Mouse (Mus musculus) hindbrain, embryonic 16.5 days (tissue): ENCODE measurements at regions not wholly inside any gene's neighbourhood (a gene's known extent, or its start where the extent isn't known, plus 50 kb on each side); places are given as distances from the start of the nearest gene placed in this dataset.
"Not testable (repeated sequence)": the region's sequence is repeated elsewhere in the genome, so short reads cannot be mapped to it uniquely, and the experiment has no call there.

ENCODE experiments used
- ATAC-seq: fragments of 200-750 bp; cut with Nextera tagmentation; 2 replicates; pipeline ENCODE4 v1.8.0; 2017; ENCODE audit warnings: moderate TSS enrichment, moderate library complexity
- H3K27ac ChIP-seq: fragments of 300-500 bp; sonication (generic); 2 replicates; pipeline ENCODE4 v1.5.1; 2014; ENCODE audit warnings: low read depth, mild to moderate bottlenecking, control low read depth, low read length, moderate library complexity
- H3K27me3 ChIP-seq: fragments of 300-500 bp; sonication (generic); replicated peaks from 2 replicates; pipeline ENCODE4 v1.6.1; 2014; ENCODE audit warnings: low read length; ENCODE audit not compliant: control insufficient read depth, insufficient read depth
- H3K36me3 ChIP-seq: fragments of 300-500 bp; sonication (generic); 2 replicates; pipeline ENCODE4 v1.6.1; 2014; ENCODE audit warnings: mild to moderate bottlenecking, low read length, moderate library complexity, mixed read lengths; ENCODE audit not compliant: control insufficient read depth, insufficient read depth
- H3K4me1 ChIP-seq: fragments of 300-500 bp; sonication (generic); 2 replicates; pipeline ENCODE4 v1.6.1; 2014; ENCODE audit warnings: low read depth, low read length; ENCODE audit not compliant: control insufficient read depth, insufficient read depth
- H3K4me2 ChIP-seq: fragments of 300-500 bp; sonication (generic); 2 replicates; pipeline ENCODE4 v1.6.1; 2014; ENCODE audit warnings: mild to moderate bottlenecking, low read length, control low read depth, moderate library complexity
- H3K4me3 ChIP-seq: fragments of 300-500 bp; sonication (generic); 2 replicates; pipeline ENCODE4 v1.5.1; 2014; ENCODE audit warnings: mild to moderate bottlenecking, low read length, control low read depth, moderate library complexity
- H3K9ac ChIP-seq: fragments of 300-500 bp; sonication (generic); 2 replicates; pipeline ENCODE4 v1.6.1; 2014; ENCODE audit warnings: low read depth, mild to moderate bottlenecking, control low read depth, low read length, moderate library complexity
- H3K9me3 ChIP-seq: fragments of 300-500 bp; sonication (generic); 2 replicates; pipeline ENCODE4 v1.6.1; 2014; ENCODE audit warnings: mild to moderate bottlenecking, low read length, moderate library complexity; ENCODE audit not compliant: control insufficient read depth
- WGBS: fragments of 180-500 bp; shearing (Covaris S2); extraction: QIAGEN DNeasy Blood & Tissue Kit; methylation state at CpG from one replicate; pipeline ENCODE4 v1.1.7; 2014; 5-methylcytosine and 5-hydroxymethylcytosine counted together

DNA sequence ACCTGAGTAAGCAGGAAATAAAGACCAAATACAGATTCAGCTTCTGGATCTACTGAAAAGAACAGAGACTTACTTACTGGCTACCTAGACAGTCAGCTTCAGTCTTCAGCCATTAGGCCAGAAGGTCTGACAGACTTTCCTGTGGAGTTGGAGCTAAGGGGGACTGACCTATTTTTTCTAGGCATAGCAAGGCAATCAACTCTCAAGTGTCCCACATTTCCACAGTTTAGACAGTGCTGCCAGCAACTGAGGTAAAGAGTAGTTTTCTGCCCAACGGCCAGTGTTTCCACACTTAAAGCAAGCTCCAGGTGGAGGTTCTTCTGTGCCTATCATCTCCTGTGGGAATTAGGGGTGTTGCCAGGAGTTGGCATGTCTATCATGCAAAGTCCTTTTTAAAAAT, 111.3 kb upstream of the Ppp6c start:
- Histone ChIP-seq H3K27ac (no peak overlapping the region), H3K9ac (no peak overlapping the region), H3K4me1 (no peaks in the 10 kb centered on the region), H3K27me3 (no peaks in the 10 kb centered on the region), H3K9me3 (no peaks in the 10 kb centered on the region), H3K4me2 (no peak overlapping the region), H3K4me3 (no peak overlapping the region), H3K36me3 (no peaks in the 10 kb centered on the region)
- no peak for ATAC-seq
- 83% methylated on average over 1 of the region's 1 CpGs for WGBS

DNA sequence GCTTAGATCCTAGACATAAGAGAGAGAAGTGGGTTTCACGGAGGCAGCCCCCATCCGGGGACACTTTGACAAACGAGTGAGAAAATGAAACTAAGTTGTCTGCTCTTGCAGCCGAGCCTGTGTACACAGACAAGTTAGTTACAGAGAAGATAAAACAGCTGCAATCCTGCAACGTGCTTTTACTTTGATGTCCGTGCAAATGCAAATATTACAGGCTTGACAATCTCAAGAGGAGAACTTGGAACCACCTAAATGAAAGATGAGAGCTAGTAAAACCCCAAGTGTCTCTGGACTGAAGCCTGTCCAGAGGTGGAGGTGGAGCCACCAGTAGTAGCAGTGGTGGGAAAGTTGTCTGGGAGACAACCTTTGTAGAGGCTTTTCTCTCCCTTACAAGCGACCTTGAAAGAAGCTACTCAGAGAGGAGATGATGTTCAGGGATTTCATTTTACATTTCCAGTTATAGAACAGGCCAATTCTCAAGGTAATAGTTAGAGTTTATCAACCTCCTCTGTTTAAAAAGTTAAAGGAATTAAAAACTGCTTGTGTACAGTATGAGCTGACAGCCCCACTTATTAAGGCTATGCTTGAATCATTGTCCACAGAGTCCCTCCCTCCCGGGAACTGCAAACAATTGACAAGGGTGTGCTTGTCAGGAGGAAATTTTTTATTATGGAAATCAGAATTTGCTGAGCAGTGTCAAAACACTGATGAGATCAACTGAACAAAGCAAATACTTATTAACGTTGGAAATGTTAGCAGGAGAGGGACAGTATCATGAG, 99.7 kb upstream of the Ppp6c start:
- Histone ChIP-seq H3K4me3 (no peak overlapping the region), H3K27me3 (no peaks in the 10 kb centered on the region), H3K4me2 (no peak overlapping the region; the same call in 1 of the 2 replicates), H3K9me3 (no peaks in the 10 kb centered on the region), H3K36me3 (no peaks in the 10 kb centered on the region), H3K4me1 (no peaks in the 10 kb centered on the region), H3K27ac (no peak overlapping the region), H3K9ac (no peak overlapping the region)
- WGBS, result 52% methylated on average over 9 of the region's 9 CpGs
- ATAC-seq, result no peak

DNA sequence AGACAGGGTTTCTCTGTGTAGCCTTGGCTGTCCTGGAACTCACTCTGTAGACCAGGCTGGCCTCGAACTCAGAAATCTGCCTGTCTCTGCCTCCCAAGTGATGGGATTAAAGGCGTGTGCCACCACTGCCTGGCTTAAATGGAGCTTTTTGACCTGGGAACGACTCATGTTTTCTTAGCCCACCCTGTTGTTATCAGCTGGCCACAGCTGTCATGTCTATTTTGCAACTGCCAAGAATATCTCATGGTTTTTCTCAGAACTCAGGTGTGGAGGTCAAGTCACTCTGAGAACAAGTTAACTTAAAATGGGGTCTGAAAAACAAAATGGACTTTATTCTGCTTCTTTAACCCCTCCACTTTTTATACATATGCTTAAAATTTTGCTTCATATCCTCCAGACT, 98.9 kb upstream of the Ppp6c start:
- H3K9me3 ChIP-seq, H3K4me2 ChIP-seq, H3K27me3 ChIP-seq, H3K27ac ChIP-seq, H3K4me3 ChIP-seq, H3K36me3 ChIP-seq, H3K4me1 ChIP-seq, ATAC-seq, H3K9ac ChIP-seq: not testable (repeated sequence)
- 80% methylated on average over 3 of the region's 3 CpGs for WGBS

DNA sequence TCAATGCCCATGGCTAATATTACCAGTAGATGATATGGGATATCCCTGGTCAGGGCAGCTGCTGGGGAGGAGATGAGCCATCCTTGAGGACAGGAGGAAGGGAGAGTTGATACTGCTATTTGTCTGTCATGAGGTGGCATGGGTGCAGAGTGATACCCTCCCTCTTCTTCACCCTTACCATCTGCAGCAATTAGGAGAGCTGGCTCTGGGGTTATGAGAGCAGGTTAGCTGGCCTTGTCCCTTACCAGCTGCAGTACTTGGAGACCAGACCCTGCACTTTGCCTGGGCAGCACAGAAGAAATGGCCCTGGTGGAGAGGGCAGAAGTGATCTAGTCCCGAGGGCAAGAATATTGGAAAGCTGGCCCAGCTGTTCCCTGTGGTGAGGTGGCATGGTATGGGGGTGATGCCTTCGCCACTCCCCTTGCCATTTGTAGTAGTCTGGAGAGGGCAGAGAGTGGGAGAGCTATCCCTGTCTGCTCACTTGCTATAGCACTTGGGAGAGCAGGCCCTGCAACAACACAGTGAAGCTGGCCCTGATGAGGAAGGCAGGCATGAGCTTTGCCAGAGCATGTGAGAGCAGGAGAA, 73.6 kb upstream of the Ppp6c start:
- Histone ChIP-seq H3K27me3 (no peaks in the 10 kb centered on the region), H3K27ac (no peak overlapping the region), H3K9ac (no peak overlapping the region), H3K4me2 (no peak overlapping the region), H3K4me3 (no peak overlapping the region), H3K4me1 (no peaks in the 10 kb centered on the region), H3K36me3 (no peaks in the 10 kb centered on the region), H3K9me3 (no peaks in the 10 kb centered on the region; the same call in 1 of the 2 replicates)
- ATAC-seq, result no peak
- WGBS, result 70% methylated on average over 2 of the region's 2 CpGs

DNA sequence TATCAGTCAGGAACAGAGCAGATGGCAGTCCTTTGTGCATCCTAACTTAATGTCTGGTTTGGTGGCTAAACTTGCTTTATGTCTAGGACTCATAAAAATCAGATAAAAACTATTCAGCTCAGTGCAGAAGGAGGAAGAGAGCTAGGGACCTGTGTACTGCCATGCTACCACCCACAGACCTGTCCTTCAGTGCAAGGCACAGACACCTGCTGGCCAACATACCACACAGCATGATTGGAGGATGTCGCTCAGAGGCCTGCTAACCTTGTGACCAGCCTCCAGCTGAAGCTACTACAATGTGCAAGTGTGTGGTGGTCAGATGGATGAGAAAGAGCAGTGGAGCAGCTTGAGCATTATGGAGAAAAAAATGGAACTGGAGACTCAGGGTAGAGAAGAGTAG, 73.0 kb upstream of the Ppp6c start:
- Histone ChIP-seq H3K9ac (no peak overlapping the region), H3K4me1 (no peaks in the 10 kb centered on the region), H3K27ac (no peak overlapping the region), H3K27me3 (no peaks in the 10 kb centered on the region), H3K4me3 (no peak overlapping the region), H3K9me3 (no peaks in the 10 kb centered on the region; the same call in 1 of the 2 replicates), H3K4me2 (no peak overlapping the region), H3K36me3 (no peaks in the 10 kb centered on the region)
- ATAC-seq, result no peak
- WGBS, result 72% methylated on average over 1 of the region's 1 CpGs

DNA sequence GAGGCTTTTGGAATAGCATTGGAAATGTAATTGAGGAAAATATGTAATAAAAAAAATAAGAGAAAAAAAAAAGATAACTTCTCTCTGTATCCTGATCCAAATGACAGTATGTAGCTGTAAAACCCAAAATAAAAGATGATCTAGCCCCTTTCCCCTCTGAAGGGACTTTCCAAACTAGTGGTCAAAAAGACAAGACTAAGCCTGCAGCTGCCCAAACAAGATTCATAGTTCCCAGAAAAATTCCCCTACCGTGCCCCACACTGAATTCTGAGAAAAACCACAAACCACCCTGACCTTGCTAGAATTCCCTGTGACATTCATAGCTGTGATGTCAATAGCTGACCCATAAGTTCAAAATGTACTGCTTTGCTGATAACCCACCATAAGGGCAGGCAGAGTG, 69.2 kb upstream of the Ppp6c start:
- no peaks in the 10 kb centered on the region for H3K36me3 ChIP-seq

DNA sequence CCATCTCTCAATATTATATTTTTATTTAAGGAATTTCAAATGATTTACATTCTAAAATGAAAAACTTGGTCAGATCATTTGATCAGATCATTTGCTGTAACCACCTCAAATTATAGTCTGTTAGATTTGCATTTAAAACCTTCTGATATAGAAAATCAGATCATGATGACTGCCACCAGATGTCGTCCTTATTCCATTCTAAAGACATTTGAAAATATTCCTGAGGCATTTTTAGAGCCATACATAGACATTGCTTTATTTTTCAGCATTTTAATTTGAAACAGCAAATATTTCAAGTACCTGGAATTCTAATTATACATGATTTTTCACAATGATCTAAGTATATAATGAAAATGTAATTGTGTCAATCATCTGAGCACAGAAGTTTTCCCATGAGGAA, 52.0 kb upstream of the Ppp6c start:
- WGBS, result 53% methylated on average over 1 of the region's 1 CpGs
- no peak overlapping the region for H3K27ac ChIP-seq
- ATAC-seq, result no peak
- no peaks in the 10 kb centered on the region for H3K27me3 ChIP-seq
- no peak overlapping the region for H3K4me2 ChIP-seq
- H3K4me3 ChIP-seq, result no peak overlapping the region
- no peaks in the 10 kb centered on the region for H3K9me3 ChIP-seq
- no peaks in the 10 kb centered on the region for H3K36me3 ChIP-seq
- H3K4me1 ChIP-seq, result no peaks in the 10 kb centered on the region
- no peak overlapping the region for H3K9ac ChIP-seq

More for the DNA sequence above, 69.2 kb upstream of the Ppp6c start:
- Histone ChIP-seq H3K4me2 (no peak overlapping the region), H3K4me3 (no peak overlapping the region), H3K9ac (no peak overlapping the region), H3K27me3 (no peaks in the 10 kb centered on the region), H3K4me1 (no peaks in the 10 kb centered on the region), H3K9me3 (no peaks in the 10 kb centered on the region), H3K27ac (no peak overlapping the region)
- 83% methylated on average over 1 of the region's 1 CpGs for WGBS
- ATAC-seq, result no peak
